Mouse (Mus musculus) CH12.LX (cell line): ENCODE results near the gene Palmd. TPM values are rescaled to one million over a fixed set of nuclear protein-coding genes. Genes with fewer than 3 reads are reported as not detected.

Experiments
- DNase-seq: peaks from one replicate; pipeline ENCODE4 v3.0.0-alpha.2; 2013; ENCODE audit errors: extremely low read depth
- H3K27ac ChIP-seq: 2 replicates; pipeline ENCODE4 v1.5.1; 2012; ENCODE audit warnings: low read depth, mild to moderate bottlenecking, control low read depth, moderate library complexity; ENCODE audit not compliant: insufficient read depth
- H3K27me3 ChIP-seq: replicated peaks from 2 replicates; pipeline ENCODE3; 2012; ENCODE audit warnings: inconsistent platforms
- H3K36me3 ChIP-seq, 2 experiments: replicated peaks in 1 of 2; 2 replicates each; pipeline versions ENCODE3 to v1.6.1; 2012; ENCODE audit warnings: inconsistent platforms in 1 of 2, low read length in 1 of 2, mild to moderate bottlenecking in 1 of 2, mixed read lengths in 1 of 2, moderate library complexity in 1 of 2; ENCODE audit not compliant: control insufficient read depth in 1 of 2, insufficient read depth in 1 of 2
- H3K4me1 ChIP-seq, 2 experiments: 2 replicates each; pipeline ENCODE4 v1.6.1; 2012; ENCODE audit warnings: inconsistent platforms in 1 of 2, moderate library complexity in 1 of 2; ENCODE audit not compliant: insufficient read depth in 2 of 2, control insufficient read depth in 1 of 2
- H3K4me2 ChIP-seq: 2 replicates; pipeline ENCODE4 v1.6.1; 2012; ENCODE audit warnings: low read depth, mild to moderate bottlenecking, control low read depth; ENCODE audit not compliant: poor library complexity, insufficient read depth, severe bottlenecking
- H3K4me3 ChIP-seq, 3 experiments: fragments of 150-350 bp in 1 of 3; sonication (generic) in 1 of 3; replicated peaks in 1 of 3; 2 replicates each; pipeline versions ENCODE3 to v1.5.1; 2011 to 2012; ENCODE audit warnings: low read depth in 2 of 3, low read length in 2 of 3, mild to moderate bottlenecking in 2 of 3, moderate library complexity in 2 of 3, control low read depth in 1 of 3, improper control_type of control experiment in 1 of 3, inconsistent platforms in 1 of 3, mixed read lengths in 1 of 3; ENCODE audit not compliant: poor library complexity in 1 of 3
- H3K79me2 ChIP-seq: replicated peaks from 2 replicates; pipeline ENCODE4 v1.6.1; 2012; ENCODE audit warnings: mild to moderate bottlenecking, moderate library complexity; ENCODE audit not compliant: control insufficient read depth, poor library complexity, insufficient read depth, severe bottlenecking; ENCODE audit errors: extremely low read depth
- H3K9ac ChIP-seq: 2 replicates; pipeline ENCODE4 v1.6.1; 2012; ENCODE audit warnings: low read depth, mild to moderate bottlenecking, control low read depth, moderate library complexity; ENCODE audit not compliant: insufficient read depth
- H3K9me3 ChIP-seq: replicated peaks from 2 replicates; pipeline ENCODE3; 2012; ENCODE audit warnings: low read length, inconsistent platforms, mixed read lengths
- CTCF ChIP-seq, 2 experiments: IDR thresholded peaks in 1 of 2; conservative IDR thresholded peaks in 1 of 2; 2 replicates each; pipeline ENCODE4 v1.5.1; 2011 to 2012; ENCODE audit warnings: low read depth in 2 of 2, low read length in 2 of 2, improper control_type of control experiment in 1 of 2, inconsistent platforms in 1 of 2, mild to moderate bottlenecking in 1 of 2, moderate library complexity in 1 of 2
- E2F4 ChIP-seq: IDR thresholded peaks from 2 replicates; pipeline ENCODE4 v1.6.1; 2011; ENCODE audit warnings: low read depth, low read length, improper control_type of control experiment; ENCODE audit not compliant: insufficient replicate concordance
- ELF1 ChIP-seq: IDR thresholded peaks from 2 replicates; pipeline ENCODE4 v1.6.1; 2014; ENCODE audit warnings: low read depth, mild to moderate bottlenecking, inconsistent platforms, low read length, improper control_type of control experiment
- EP300 ChIP-seq: IDR thresholded peaks from 2 replicates; pipeline ENCODE4 v1.6.1; 2011; ENCODE audit warnings: low read length, improper control_type of control experiment
- ETS1 ChIP-seq: conservative IDR thresholded peaks from 2 replicates; pipeline ENCODE4 v1.6.1; 2012; ENCODE audit warnings: low read depth, mild to moderate bottlenecking, inconsistent platforms, low read length, improper control_type of control experiment, moderate library complexity
- GABPA ChIP-seq: IDR thresholded peaks from 2 replicates; pipeline ENCODE4 v1.6.1; 2012; ENCODE audit warnings: low read depth, low read length, improper control_type of control experiment, inconsistent platforms; ENCODE audit not compliant: insufficient replicate concordance
- HCFC1 ChIP-seq: IDR thresholded peaks from 2 replicates; pipeline ENCODE4 v1.6.1; 2012; ENCODE audit warnings: low read depth, mild to moderate bottlenecking, inconsistent platforms, low read length, improper control_type of control experiment
- IRF4 ChIP-seq: IDR thresholded peaks from 2 replicates; pipeline ENCODE4 v1.6.1; 2014; ENCODE audit warnings: low read depth, mild to moderate bottlenecking, inconsistent platforms, low read length, improper control_type of control experiment
- JUN ChIP-seq: IDR thresholded peaks from 2 replicates; pipeline ENCODE4 v1.6.1; 2011; ENCODE audit warnings: low read depth, mild to moderate bottlenecking, low read length, improper control_type of control experiment, moderate library complexity; ENCODE audit not compliant: insufficient read depth
- JUND ChIP-seq: conservative IDR thresholded peaks from 2 replicates; pipeline ENCODE4 v1.6.1; 2011; ENCODE audit warnings: low read depth, low read length, improper control_type of control experiment
- KAT2A ChIP-seq: IDR thresholded peaks from 2 replicates; pipeline ENCODE4 v1.6.1; 2012; ENCODE audit warnings: low read length, improper control_type of control experiment, inconsistent platforms; ENCODE audit not compliant: insufficient replicate concordance
- MAZ ChIP-seq: IDR thresholded peaks from 2 replicates; pipeline ENCODE4 v1.6.1; 2012; ENCODE audit warnings: low read depth, mild to moderate bottlenecking, inconsistent platforms, low read length, improper control_type of control experiment, moderate library complexity
- MEF2A ChIP-seq: IDR thresholded peaks from 2 replicates; pipeline ENCODE4 v1.6.1; 2014; ENCODE audit warnings: low read depth, mild to moderate bottlenecking, inconsistent platforms, low read length, improper control_type of control experiment, borderline replicate concordance
- MYC ChIP-seq: IDR thresholded peaks from 2 replicates; pipeline ENCODE4 v1.6.1; 2011; ENCODE audit warnings: low read depth, mild to moderate bottlenecking, improper control_type of control experiment, low read length
- NRF1 ChIP-seq: IDR thresholded peaks from 2 replicates; pipeline ENCODE4 v1.6.1; 2014; ENCODE audit warnings: low read depth, mild to moderate bottlenecking, inconsistent platforms, low read length, improper control_type of control experiment, moderate library complexity
- PAX5 ChIP-seq: IDR thresholded peaks from 2 replicates; pipeline ENCODE4 v1.6.1; 2012; ENCODE audit warnings: low read length, inconsistent platforms, mixed read lengths
- RAD21 ChIP-seq: IDR thresholded peaks from 2 replicates; pipeline ENCODE4 v1.6.1; 2011; ENCODE audit warnings: low read depth, mild to moderate bottlenecking, low read length, improper control_type of control experiment, moderate library complexity
- SIN3A ChIP-seq: IDR thresholded peaks from 2 replicates; pipeline ENCODE4 v1.6.1; 2012; ENCODE audit warnings: low read length, improper control_type of control experiment, inconsistent platforms
- TBP ChIP-seq: conservative IDR thresholded peaks from 2 replicates; pipeline ENCODE4 v1.6.1; 2011; ENCODE audit warnings: low read depth, low read length, improper control_type of control experiment
- UBTF ChIP-seq: IDR thresholded peaks from 2 replicates; pipeline ENCODE4 v1.6.1; 2012; ENCODE audit warnings: low read depth, mild to moderate bottlenecking, inconsistent platforms, low read length, improper control_type of control experiment, moderate library complexity
- ZC3H11A ChIP-seq: IDR thresholded peaks from 2 replicates; pipeline ENCODE4 v1.6.1; 2012; ENCODE audit warnings: low read depth, mild to moderate bottlenecking, inconsistent platforms, low read length, improper control_type of control experiment
- ZKSCAN1 ChIP-seq: IDR thresholded peaks from 2 replicates; pipeline ENCODE4 v1.6.1; 2012; ENCODE audit warnings: low read depth, inconsistent platforms, low read length, improper control_type of control experiment, borderline replicate concordance
- ZNF384 ChIP-seq: IDR thresholded peaks from 2 replicates; pipeline ENCODE4 v1.6.1; 2012; ENCODE audit warnings: low read depth, low read length, improper control_type of control experiment, inconsistent platforms
- dilution Hi-C: fragments of 300-500 bp; cut with MboI; formaldehyde crosslinking; loops from 2 replicates; pipeline ENCODE4 v1.14.3; 2020; ENCODE audit warnings: low sequenced_read_pairs; ENCODE audit not compliant: extremely low pct_unique_long_range_greater_than_20kb, extremely low pct_ligation_motif_present
- in situ Hi-C: fragments of 300-500 bp; cut with MboI; formaldehyde crosslinking; loops from 3 replicates; pipeline ENCODE4 v1.14.3; 2019; ENCODE audit warnings: low sequenced_read_pairs, low pct_ligation_motif_present, low pct_unique_long_range_greater_than_20kb, mixed read lengths
- polyA plus RNA-seq: library from polyadenylated mRNA; unstranded; fragments of >175 nt; gene quantifications from 2 replicates; pipeline ENCODE4 v1.2.1, GENCODE M21; 2012; ENCODE audit warnings: low read depth; ENCODE audit not compliant: insufficient read length
- total RNA-seq, 2 experiments: library from RNA; depleted of rRNA; stranded (reverse); fragments of 300-350 nt in 1 of 2; fragments of >200 nt in 1 of 2; gene quantifications; 2 replicates each; pipeline ENCODE4 v1.2.3; 2012 to 2014

Palmd gene
- total and polyA plus RNA-seq, 3 experiments: not detected

- H3K79me2 ChIP-seq: no peaks in the 10 kb centered on the region
- peaks cover 0 to 9% of the 10 kb centered on the region in 2 experiments; a peak in 2 of 4 replicates for H3K4me1 ChIP-seq
- DNase-seq: no peak
- no peak overlapping the region for H3K9ac ChIP-seq
- TF ChIP-seq ETS1 (no peak), NRF1 (no peak), GABPA (no peak), CTCF (conservative IDR thresholded peaks at IDR 0.05 in 1 of 2, IDR thresholded peaks at IDR 0.05 in 1 of 2; ENCODE audit: low read depth in 2 of 2, low read length in 2 of 2) (no peak), ELF1 (no peak), MYC (no peak), E2F4 (no peak)
- H3K27me3 ChIP-seq: no peaks in the 10 kb centered on the region
- H3K27ac ChIP-seq: no peak overlapping the region
- dilution Hi-C loops: no loop called here
- H3K4me3 ChIP-seq: no peak overlapping the region
- no peaks in the 10 kb centered on the region for H3K36me3 ChIP-seq
- H3K9me3 ChIP-seq: no peaks in the 10 kb centered on the region
- H3K4me2 ChIP-seq: no peak overlapping the region
- in situ Hi-C loops: no loop called here
These were observed 38.6 kb upstream of the Palmd start for GRCm38 (mm10) chr3:117007340-117007739.

DNA sequence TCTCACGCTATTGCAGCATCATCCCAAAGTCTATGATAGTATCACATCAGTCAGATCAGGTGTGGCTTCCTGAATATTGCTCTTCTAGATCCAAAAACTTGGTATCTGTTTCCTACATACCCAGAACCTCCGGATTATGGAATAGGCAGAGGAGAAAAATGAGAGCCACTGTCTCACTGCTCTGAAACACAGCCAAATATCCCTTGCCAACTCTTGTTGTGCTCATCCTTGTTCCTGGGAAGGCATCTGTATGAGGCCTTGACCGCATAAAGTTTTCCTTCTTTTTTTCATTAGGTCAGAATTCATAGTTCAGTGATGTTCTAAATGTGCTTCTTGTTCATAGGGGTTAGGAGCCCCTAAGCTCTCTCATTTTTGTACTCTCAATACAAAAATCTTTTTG is 37.8 kb upstream of the Palmd start:
- H3K9me3 ChIP-seq: no peaks in the 10 kb centered on the region
- TF ChIP-seq SIN3A (no peak), ZC3H11A (no peak), KAT2A (no peak), PAX5 (no peak), ZKSCAN1 (no peak)
- TF ChIP-seq, all 38 proteins: peak for 0
- no peaks in the 10 kb centered on the region for H3K27me3 ChIP-seq
- no peak for DNase-seq
- H3K4me2 ChIP-seq: no peak overlapping the region
- H3K36me3 ChIP-seq: no peaks in the 10 kb centered on the region
- H3K79me2 ChIP-seq: no peaks in the 10 kb centered on the region
- dilution Hi-C loops (no loop called here), in situ Hi-C loops (no loop called here)
- H3K4me1 ChIP-seq: peaks cover 0 to 9% of the 10 kb centered on the region in 2 experiments; a peak in 2 of 4 replicates
- no peak overlapping the region for H3K9ac ChIP-seq
- no peak overlapping the region for H3K27ac ChIP-seq
- H3K4me3 ChIP-seq: no peak overlapping the region

GRCm38 (mm10) chr3:117003379-117003778 is 34.6 kb upstream of the Palmd start:
- peaks cover 0 to 9% of the 10 kb centered on the region in 2 experiments; a peak in 2 of 4 replicates for H3K4me1 ChIP-seq
- no peaks in the 10 kb centered on the region for H3K36me3 ChIP-seq
- no peaks in the 10 kb centered on the region for H3K9me3 ChIP-seq
- DNase-seq: peak; percentile 12
- in situ Hi-C loops: no loop called here
- H3K27me3 ChIP-seq: no peaks in the 10 kb centered on the region
- dilution Hi-C loops: no loop called here
- no peak for TF ChIP-seq SIN3A
- no peak for TF ChIP-seq TBP
- no peak for TF ChIP-seq HCFC1
- TF ChIP-seq UBTF: no peak
- TF ChIP-seq ZNF384: no peak
- TF ChIP-seq RAD21: no peak
- TF ChIP-seq MEF2A: peak; percentile 85; the same call in 1 of the 2 replicates
- TF ChIP-seq IRF4: peak; percentile 82
- TF ChIP-seq JUND: 0 out of 2 replicates have a peak, but pooled peaks have one; percentile 12
- TF ChIP-seq JUN: peak; percentile 64
- TF ChIP-seq MYC: no peak
- TF ChIP-seq GABPA: no peak
- TF ChIP-seq MAZ: no peak
- TF ChIP-seq EP300: peak; percentile 71
- TF ChIP-seq, all 38 proteins: peak for 5
- H3K4me2 ChIP-seq: peak overlapping the region; percentile 34; the same call in 1 of the 2 replicates
- no peak overlapping the region for H3K27ac ChIP-seq
- no peaks in the 10 kb centered on the region for H3K79me2 ChIP-seq
- no peak overlapping the region for H3K4me3 ChIP-seq
- H3K9ac ChIP-seq: no peak overlapping the region
